ENCODE assay signal across 8 mouse cellular contexts in genomic region chr17:32946716-32947115, GRCm38 (mm10). TPM values are rescaled to one million over a fixed set of nuclear protein-coding genes. Genes with fewer than 3 reads are reported as not detected.
DNase-seq lines count a peak whose midpoint lies in the region; ATAC-seq and TF ChIP-seq lines count a peak whose summit lies in the region.

No protein-coding gene starts in this region.

- 18% methylated on average over 9 of the region's 9 CpGs for WGBS in liver, adult 2 months
- WGBS in intestine, postnatal 0 days, result 32% methylated on average over 9 of the region's 9 CpGs
- WGBS in midbrain, embryonic 13.5 days, result 72% methylated on average over 9 of the region's 9 CpGs

- H3K9ac ChIP-seq in liver, adult 2 months (ENCODE audit: low read depth, low read length), result peak overlapping the region; percentile 73
- peak overlapping the region; percentile 70 for H3K9ac ChIP-seq in intestine, postnatal 0 days (ENCODE audit: low read depth, low read length)
- H3K9ac ChIP-seq in midbrain, embryonic 13.5 days (replicated peaks), result peak overlapping the region; percentile 48

- H3K9me3 ChIP-seq in intestine, postnatal 0 days (ENCODE audit: control insufficient read depth), result no peaks in the 10 kb centered on the region
- no peaks in the 10 kb centered on the region for H3K9me3 ChIP-seq in midbrain, embryonic 13.5 days

- ATAC-seq in intestine, postnatal 0 days, result 0 out of 2 replicates have a peak, but pooled peaks have one; percentile 1
- ATAC-seq in midbrain, embryonic 13.5 days, result no peak

- no peaks in the 10 kb centered on the region for H3K27me3 ChIP-seq in liver, adult 2 months (ENCODE audit: control insufficient read depth, insufficient read depth, low read length)
- H3K27me3 ChIP-seq in intestine, postnatal 0 days (replicated peaks; ENCODE audit: control insufficient read depth, insufficient read depth, low read length), result no peaks in the 10 kb centered on the region
- no peaks in the 10 kb centered on the region for H3K27me3 ChIP-seq in midbrain, embryonic 13.5 days

- H3K4me1 ChIP-seq in liver, adult 2 months (ENCODE audit: control insufficient read depth, insufficient read depth, low read length), result peaks cover 23% of the 10 kb centered on the region
- H3K4me1 ChIP-seq in embryonic fibroblast, embryonic 13.5 days (ENCODE audit: control insufficient read depth, insufficient read depth, low read length), result 0 out of 2 replicates have a peak, but pooled peaks cover 3% of the 10 kb centered on the region
- H3K4me1 ChIP-seq in intestine, postnatal 0 days (replicated peaks; ENCODE audit: control insufficient read depth, insufficient read depth, low read length), result peaks cover 3% of the 10 kb centered on the region
- peaks cover 8% of the 10 kb centered on the region; the same call in 1 of the 2 replicates for H3K4me1 ChIP-seq in midbrain, embryonic 13.5 days (replicated peaks)

- peak overlapping the region; percentile 91 for H3K27ac ChIP-seq in liver, adult 2 months (replicated peaks; ENCODE audit: insufficient read depth, low read depth, low read length)
- H3K27ac ChIP-seq in embryonic fibroblast, embryonic 13.5 days (ENCODE audit: insufficient read depth, low read length), result no peak overlapping the region
- peak overlapping the region; percentile 82 for H3K27ac ChIP-seq in intestine, postnatal 0 days (ENCODE audit: low read depth, low read length)
- 0 out of 2 replicates have a peak overlapping the region, but pooled peaks have one; percentile 5 for H3K27ac ChIP-seq in midbrain, embryonic 13.5 days

- TF ChIP-seq CTCF in liver, adult 2 months (IDR thresholded peaks at IDR 0.05; ENCODE audit: low read depth, low read length), result no peak
- no peak for TF ChIP-seq CTCF in embryonic fibroblast, embryonic 13.5 days (IDR thresholded peaks at IDR 0.05; ENCODE audit: borderline replicate concordance, insufficient read depth, low read length)
- no peak for TF ChIP-seq CTCF in intestine, postnatal 0 days (IDR thresholded peaks at IDR 0.05; ENCODE audit: low read depth)

- TF ChIP-seq POLR2A in liver, adult 2 months (IDR thresholded peaks at IDR 0.05; ENCODE audit: extremely low read depth, insufficient read depth, low read length), result no peak
- TF ChIP-seq POLR2A in embryonic fibroblast, embryonic 13.5 days (IDR thresholded peaks at IDR 0.05; ENCODE audit: low read depth, low read length), result no peak

- peak overlapping the region; percentile 58 for H3K4me3 ChIP-seq in liver, adult 2 months (ENCODE audit: insufficient read depth, low read depth, low read length)
- peak overlapping the region; percentile 74 for H3K4me3 ChIP-seq in embryonic fibroblast, embryonic 13.5 days (ENCODE audit: insufficient read depth, low read length)
- H3K4me3 ChIP-seq in intestine, postnatal 0 days (ENCODE audit: low read depth, low read length), result peak overlapping the region; percentile 66
- H3K4me3 ChIP-seq in midbrain, embryonic 13.5 days (replicated peaks), result peak overlapping the region; percentile 43

- no peak for DNase-seq in liver, adult 2 months (ENCODE audit: extremely low read depth, low read depth, low spot score)
- DNase-seq in liver, result no peak
- no peak for DNase-seq in Muller cell, postnatal 12 days (ENCODE audit: inconsistent ontology term)
- DNase-seq in thymus, postnatal 0 days (ENCODE audit: low spot score), result no peak
- DNase-seq in yolk sac, embryonic 10.5 days (ENCODE audit: low spot score), result no peak

- H3K36me3 ChIP-seq in liver, adult 2 months (ENCODE audit: control insufficient read depth, insufficient read depth, low read length), result peaks cover 3% of the 10 kb centered on the region
- no peaks in the 10 kb centered on the region for H3K36me3 ChIP-seq in intestine, postnatal 0 days (ENCODE audit: control insufficient read depth, insufficient read depth)
- no peaks in the 10 kb centered on the region for H3K36me3 ChIP-seq in midbrain, embryonic 13.5 days

- H3K79me2 ChIP-seq in liver, adult 2 months (ENCODE audit: control insufficient read depth, insufficient read depth, low read length), result peaks cover 15% of the 10 kb centered on the region

- peak overlapping the region; percentile 94 for H3K4me2 ChIP-seq in intestine, postnatal 0 days (replicated peaks; ENCODE audit: low read depth)
- H3K4me2 ChIP-seq in midbrain, embryonic 13.5 days (replicated peaks), result peak overlapping the region; percentile 57

RNA-seq across cellular contexts. Expression of gene Cyp4f13, which starts 0.5 kb away (rescaled TPM):
- 62.2 and 69.0 TPM in 2 replicates for total RNA-seq in liver, adult 2 months (2014; rRNA removed)
- 83.7 and 109 TPM in 2 replicates for polyA plus RNA-seq in liver, adult 2 months (2012; rRNA removed)
- 10.0 and 14.2 TPM in 2 replicates for polyA plus RNA-seq in embryonic fibroblast, embryonic 13.5 days (2011; ENCODE audit: insufficient read length, low read depth, missing spikeins)
- 61.8 and 62.9 TPM in 2 replicates for polyA plus RNA-seq in intestine, postnatal 0 days (2015; fragmentation: Nextera tagmentation; extraction: Ambion mirVana)
- 6.0 and 9.9 TPM in 2 replicates for polyA plus RNA-seq in midbrain, embryonic 13.5 days (2015; fragmentation: Nextera tagmentation; extraction: Ambion mirVana)
- polyA plus RNA-seq in thymus, postnatal 0 days (2015; fragmentation: Nextera tagmentation; extraction: Ambion mirVana), result 11.1 and 14.0 TPM in 2 replicates

RNA-seq across cellular contexts. Expression of gene Zfp472, which starts 18.9 kb away (rescaled TPM):
- total RNA-seq in liver, adult 2 months (2014; rRNA removed), result 2.1 and 3.2 TPM in 2 replicates
- polyA plus RNA-seq in liver, adult 2 months (2012; rRNA removed), result 0.24 and 0.28 TPM in 2 replicates
- 4.8 and 6.5 TPM in 2 replicates for polyA plus RNA-seq in embryonic fibroblast, embryonic 13.5 days (2011; ENCODE audit: insufficient read length, low read depth, missing spikeins)
- polyA plus RNA-seq in intestine, postnatal 0 days (2015; fragmentation: Nextera tagmentation; extraction: Ambion mirVana), result 4.9 and 5.3 TPM in 2 replicates
- 9.9 and 10.2 TPM in 2 replicates for polyA plus RNA-seq in midbrain, embryonic 13.5 days (2015; fragmentation: Nextera tagmentation; extraction: Ambion mirVana)
- 19.5 and 20.6 TPM in 2 replicates for polyA plus RNA-seq in thymus, postnatal 0 days (2015; fragmentation: Nextera tagmentation; extraction: Ambion mirVana)

RNA-seq across cellular contexts. Expression of gene Cyp4f14, which starts 29.6 kb away (rescaled TPM):
- 332 and 362 TPM in 2 replicates for total RNA-seq in liver, adult 2 months (2014; rRNA removed)
- 529 and 597 TPM in 2 replicates for polyA plus RNA-seq in liver, adult 2 months (2012; rRNA removed)
- not detected in 2 replicates for polyA plus RNA-seq in embryonic fibroblast, embryonic 13.5 days (2011; ENCODE audit: insufficient read length, low read depth, missing spikeins)
- 1.7 and 1.9 TPM in 2 replicates for polyA plus RNA-seq in intestine, postnatal 0 days (2015; fragmentation: Nextera tagmentation; extraction: Ambion mirVana)
- polyA plus RNA-seq in midbrain, embryonic 13.5 days (2015; fragmentation: Nextera tagmentation; extraction: Ambion mirVana), result not detected in 2 replicates
- polyA plus RNA-seq in thymus, postnatal 0 days (2015; fragmentation: Nextera tagmentation; extraction: Ambion mirVana), result 0.06 and 0.17 TPM in 2 replicates

RNA-seq across cellular contexts. Expression of gene Zfp952, which starts 46.2 kb away (rescaled TPM):
- 3.4 and 4.5 TPM in 2 replicates for total RNA-seq in liver, adult 2 months (2014; rRNA removed)
- 1.0 and 1.4 TPM in 2 replicates for polyA plus RNA-seq in liver, adult 2 months (2012; rRNA removed)
- 10.3 and 11.3 TPM in 2 replicates for polyA plus RNA-seq in embryonic fibroblast, embryonic 13.5 days (2011; ENCODE audit: insufficient read length, low read depth, missing spikeins)
- 4.7 and 4.9 TPM in 2 replicates for polyA plus RNA-seq in intestine, postnatal 0 days (2015; fragmentation: Nextera tagmentation; extraction: Ambion mirVana)
- 22.8 and 23.4 TPM in 2 replicates for polyA plus RNA-seq in midbrain, embryonic 13.5 days (2015; fragmentation: Nextera tagmentation; extraction: Ambion mirVana)
- 10.6 and 11.0 TPM in 2 replicates for polyA plus RNA-seq in thymus, postnatal 0 days (2015; fragmentation: Nextera tagmentation; extraction: Ambion mirVana)

RNA-seq across cellular contexts. Expression of gene Zfp870, which starts 55.3 kb away (rescaled TPM):
- 2.4 and 2.7 TPM in 2 replicates for total RNA-seq in liver, adult 2 months (2014; rRNA removed)
- 0.70 and 1.1 TPM in 2 replicates for polyA plus RNA-seq in liver, adult 2 months (2012; rRNA removed)
- 9.1 and 10.7 TPM in 2 replicates for polyA plus RNA-seq in embryonic fibroblast, embryonic 13.5 days (2011; ENCODE audit: insufficient read length, low read depth, missing spikeins)
- polyA plus RNA-seq in intestine, postnatal 0 days (2015; fragmentation: Nextera tagmentation; extraction: Ambion mirVana), result 2.9 and 3.0 TPM in 2 replicates
- polyA plus RNA-seq in midbrain, embryonic 13.5 days (2015; fragmentation: Nextera tagmentation; extraction: Ambion mirVana), result 8.7 and 10.3 TPM in 2 replicates
- polyA plus RNA-seq in thymus, postnatal 0 days (2015; fragmentation: Nextera tagmentation; extraction: Ambion mirVana), result 1.2 and 1.9 TPM in 2 replicates

Comparison
In these comparisons a context has a peak if more than half of its experiments do, and no peak if none do; other contexts are left out.
1. RNA of gene Cyp4f14, which starts 29.6 kb away (polyA plus RNA-seq): 529 to 597 TPM in liver, adult 2 months; 1.7 to 1.9 TPM in intestine, postnatal 0 days, 0.06 to 0.17 TPM in thymus, postnatal 0 days, not detected in embryonic fibroblast, embryonic 13.5 days and not detected in midbrain, embryonic 13.5 days; every median in the first group is over 100 times any median in the second.
2. Peak in every context shown above with its lines, with median percentiles within 50 percentile points of each other: H3K4me3 ChIP-seq and H3K9ac ChIP-seq.